Mouse (Mus musculus) liver, embryonic 11.5 days (tissue): Measurements from ENCODE around the gene Kncn. TPM values are rescaled to one million over a fixed set of nuclear protein-coding genes. Genes with fewer than 3 reads are reported as not detected.

ENCODE experiments used
- ATAC-seq: fragments of 200-750 bp; cut with Nextera tagmentation; replicated peaks from 2 replicates; pipeline ENCODE4 v1.8.0; 2017; ENCODE audit warnings: moderate number of reproducible peaks, mild to moderate bottlenecking, moderate TSS enrichment, moderate library complexity; ENCODE audit not compliant: low FRiP score
- DNase-seq: peaks from one replicate; pipeline ENCODE4 v3.0.0-alpha.2; 2017; ENCODE audit warnings: low spot score
- H3K27ac ChIP-seq: fragments of 300-500 bp; sonication (generic); 2 replicates; pipeline ENCODE4 v1.5.1; 2014; ENCODE audit warnings: mild to moderate bottlenecking, low read depth, low read length, control low read depth
- H3K27me3 ChIP-seq: fragments of 300-500 bp; sonication (generic); replicated peaks from 2 replicates; pipeline ENCODE4 v1.6.1; 2014; ENCODE audit warnings: low read length, mixed read lengths; ENCODE audit not compliant: control insufficient read depth, insufficient read depth
- H3K36me3 ChIP-seq: fragments of 300-500 bp; sonication (generic); 2 replicates; pipeline ENCODE4 v1.6.1; 2014; ENCODE audit warnings: mild to moderate bottlenecking, low read length, moderate library complexity, mixed read lengths; ENCODE audit not compliant: control insufficient read depth, insufficient read depth
- H3K4me1 ChIP-seq: fragments of 300-500 bp; sonication (generic); replicated peaks from 2 replicates; pipeline ENCODE4 v1.6.1; 2014; ENCODE audit warnings: low read length, mixed read lengths; ENCODE audit not compliant: control insufficient read depth, insufficient read depth
- H3K4me2 ChIP-seq: fragments of 300-500 bp; sonication (generic); 2 replicates; pipeline ENCODE4 v1.6.1; 2014; ENCODE audit warnings: mild to moderate bottlenecking, control low read depth, moderate library complexity
- H3K4me3 ChIP-seq: fragments of 300-500 bp; sonication (generic); 2 replicates; pipeline ENCODE4 v1.5.1; 2014; ENCODE audit warnings: low read depth, low read length, control low read depth
- H3K9ac ChIP-seq: fragments of 300-500 bp; sonication (generic); 2 replicates; pipeline ENCODE4 v1.6.1; 2014; ENCODE audit warnings: low read depth, low read length, control low read depth
- H3K9me3 ChIP-seq: fragments of 300-500 bp; sonication (generic); 2 replicates; pipeline ENCODE4 v1.6.1; 2016; ENCODE audit warnings: low read length, inconsistent platforms, mixed read lengths; ENCODE audit not compliant: control insufficient read depth
- WGBS: fragments of 180-500 bp; shearing (Covaris S2); extraction: QIAGEN DNeasy Blood & Tissue Kit; methylation state at CpG from one replicate; pipeline ENCODE4 v1.1.7; 2014; 5-methylcytosine and 5-hydroxymethylcytosine counted together
- polyA plus RNA-seq: library from polyadenylated mRNA; unstranded; fragments of >200 nt; fragmentation: Nextera tagmentation; extraction: Ambion mirVana; gene quantifications from 2 replicates; pipeline ENCODE4 v1.2.1, GENCODE M21; 2014

Kncn gene
- polyA plus RNA-seq, 1 experiment from 2014 or later = not detected

GRCm38 (mm10) chr4:115907994-115908393, 23.8 kb downstream of the Kncn start:
- Histone ChIP-seq H3K4me2 (no peak overlapping the region), H3K4me1 (no peaks in the 10 kb centered on the region; the same call in 1 of the 2 replicates), H3K9ac (no peak overlapping the region), H3K9me3 (no peaks in the 10 kb centered on the region), H3K4me3 (no peak overlapping the region), H3K27me3 (peaks cover 43% of the 10 kb centered on the region), H3K36me3 (no peaks in the 10 kb centered on the region), H3K27ac (no peak overlapping the region)
- ATAC-seq (no peak), DNase-seq (no peak)
- 13% methylated on average over 1 of the region's 1 CpGs for WGBS

- Histone ChIP-seq H3K4me1 (no peaks in the 10 kb centered on the region; the same call in 1 of the 2 replicates), H3K4me3 (no peak overlapping the region), H3K27ac (no peak overlapping the region), H3K9ac (no peak overlapping the region), H3K36me3 (no peaks in the 10 kb centered on the region), H3K9me3 (no peaks in the 10 kb centered on the region), H3K27me3 (peaks cover 40% of the 10 kb centered on the region), H3K4me2 (no peak overlapping the region)
- DNase-seq (no peak), ATAC-seq (no peak)
- 33% methylated on average over 7 of the region's 7 CpGs for WGBS
These were observed 24.4 kb downstream of the Kncn start for GRCm38 (mm10) chr4:115908641-115909040.

- no peaks in the 10 kb centered on the region for H3K9me3 ChIP-seq
- no peaks in the 10 kb centered on the region for H3K36me3 ChIP-seq
- H3K4me3 ChIP-seq = no peak overlapping the region
- H3K9ac ChIP-seq = no peak overlapping the region
- no peaks in the 10 kb centered on the region; the same call in 1 of the 2 replicates for H3K4me1 ChIP-seq
- DNase-seq (no peak), ATAC-seq (no peak)
- 16% methylated on average over 4 of the region's 4 CpGs for WGBS
- H3K27ac ChIP-seq = no peak overlapping the region
- H3K27me3 ChIP-seq = peaks cover 31% of the 10 kb centered on the region
- no peak overlapping the region for H3K4me2 ChIP-seq
These were observed 27.4 kb downstream of the Kncn start for GRCm38 (mm10) chr4:115911586-115911985.

- ATAC-seq = no peak
- H3K4me3 ChIP-seq = no peak overlapping the region
- peaks cover 38% of the 10 kb centered on the region for H3K27me3 ChIP-seq
- 74% methylated on average over 16 of the region's 16 CpGs for WGBS
- no peak overlapping the region for H3K27ac ChIP-seq
- no peak overlapping the region for H3K4me2 ChIP-seq
- no peak for DNase-seq
- H3K36me3 ChIP-seq = no peaks in the 10 kb centered on the region
- no peak overlapping the region for H3K9ac ChIP-seq
- no peaks in the 10 kb centered on the region for H3K4me1 ChIP-seq
- no peaks in the 10 kb centered on the region for H3K9me3 ChIP-seq
These were observed 35.7 kb downstream of the Kncn start for GRCm38 (mm10) chr4:115919911-115920310.

- H3K4me1 ChIP-seq = no peaks in the 10 kb centered on the region
- 76% methylated on average over 5 of the region's 5 CpGs for WGBS
- no peaks in the 10 kb centered on the region for H3K36me3 ChIP-seq
- no peak overlapping the region for H3K27ac ChIP-seq
- H3K9me3 ChIP-seq = no peaks in the 10 kb centered on the region
- no peak overlapping the region for H3K9ac ChIP-seq
- H3K4me2 ChIP-seq = no peak overlapping the region
- peaks cover 33% of the 10 kb centered on the region for H3K27me3 ChIP-seq
- no peak for ATAC-seq
- no peak for DNase-seq
- no peak overlapping the region for H3K4me3 ChIP-seq
These were observed 38.5 kb downstream of the Kncn start for GRCm38 (mm10) chr4:115922688-115923087.

- no peak for ATAC-seq
- H3K4me1 ChIP-seq = no peaks in the 10 kb centered on the region
- peaks cover 31% of the 10 kb centered on the region for H3K27me3 ChIP-seq
- H3K36me3 ChIP-seq = no peaks in the 10 kb centered on the region
- WGBS = 70% methylated on average over 16 of the region's 16 CpGs
- DNase-seq = no peak
- no peak overlapping the region for H3K27ac ChIP-seq
- no peaks in the 10 kb centered on the region for H3K9me3 ChIP-seq
- no peak overlapping the region for H3K4me3 ChIP-seq
- H3K9ac ChIP-seq = no peak overlapping the region
- H3K4me2 ChIP-seq = no peak overlapping the region
These were observed 39.2 kb downstream of the Kncn start for GRCm38 (mm10) chr4:115923262-115923880.

GRCm38 (mm10) chr4:115927637-115928036, 43.4 kb downstream of the Kncn start:
- Histone ChIP-seq H3K27me3 (peaks cover 66% of the 10 kb centered on the region), H3K9ac (no peak overlapping the region), H3K4me3 (no peak overlapping the region), H3K27ac (no peak overlapping the region), H3K9me3 (no peaks in the 10 kb centered on the region), H3K36me3 (no peaks in the 10 kb centered on the region), H3K4me2 (no peak overlapping the region), H3K4me1 (no peaks in the 10 kb centered on the region)
- DNase-seq (no peak), ATAC-seq (no peak)
- WGBS = 51% methylated on average over 7 of the region's 7 CpGs

GRCm38 (mm10) chr4:115931556-115932088, 47.4 kb downstream of the Kncn start:
- WGBS = 49% methylated on average over 13 of the region's 13 CpGs
- Histone ChIP-seq H3K27ac (no peak overlapping the region), H3K9ac (no peak overlapping the region), H3K36me3 (no peaks in the 10 kb centered on the region), H3K27me3 (peaks cover 89% of the 10 kb centered on the region), H3K4me3 (no peak overlapping the region), H3K4me2 (no peak overlapping the region), H3K9me3 (no peaks in the 10 kb centered on the region), H3K4me1 (no peaks in the 10 kb centered on the region)
- no peak for ATAC-seq
- no peak for DNase-seq
